Mouse (Mus musculus): ENCODE results near the gene Wdr25.

The Wdr25 gene

GRCm38 (mm10) chr12:108894432-108894816 is 993 bp downstream of the Wdr25 start:
- DNase-seq (ENCODE audit: inconsistent age in 2 of 2, low spot score in 1 of 2): no peak

DNA sequence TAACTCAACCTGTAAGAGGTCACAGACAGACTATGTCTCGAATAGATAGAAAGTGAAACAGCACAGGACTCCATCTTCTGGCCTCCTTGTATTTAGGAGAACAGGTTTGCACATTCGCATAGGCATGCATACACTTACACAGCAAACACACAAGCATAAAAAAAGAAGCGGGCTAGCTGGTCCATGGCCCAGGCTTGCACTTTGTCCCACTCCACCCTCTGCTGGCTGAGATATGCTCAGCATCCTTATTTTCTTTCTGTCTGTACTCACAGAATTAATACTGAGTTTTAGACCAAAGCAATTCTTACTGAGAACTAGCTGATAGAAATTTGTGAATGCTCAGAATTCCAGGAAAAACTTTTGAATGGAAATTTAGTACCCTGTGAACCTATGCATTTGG is 2.6 kb downstream of the Wdr25 start:
- peak; percentile 25 to 79 for DNase-seq (ENCODE audit: inconsistent age in 2 of 2, low spot score in 1 of 2)

DNA sequence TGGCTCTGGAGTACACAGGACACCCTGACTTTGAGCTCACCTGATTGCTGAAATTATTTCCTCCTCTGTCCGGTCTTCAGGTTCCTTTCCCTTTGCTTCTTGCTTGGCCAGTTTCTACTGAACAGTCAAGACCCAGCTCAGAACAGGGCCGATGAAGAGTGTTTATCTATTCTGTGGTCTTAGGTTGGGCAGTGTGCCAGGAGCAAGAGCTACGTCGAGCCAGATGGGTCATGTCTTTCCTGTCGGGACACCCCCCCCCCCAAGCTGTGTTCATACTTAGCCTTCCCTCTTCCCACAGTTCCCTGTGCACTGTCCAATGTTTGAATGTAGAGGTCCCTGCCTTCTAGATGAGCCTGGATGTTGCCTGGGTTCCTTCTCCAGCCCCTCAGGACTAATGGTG is 7.9 kb downstream of the Wdr25 start:
- DNase-seq (ENCODE audit: inconsistent age in 2 of 2, low spot score in 1 of 2): no peak

DNA sequence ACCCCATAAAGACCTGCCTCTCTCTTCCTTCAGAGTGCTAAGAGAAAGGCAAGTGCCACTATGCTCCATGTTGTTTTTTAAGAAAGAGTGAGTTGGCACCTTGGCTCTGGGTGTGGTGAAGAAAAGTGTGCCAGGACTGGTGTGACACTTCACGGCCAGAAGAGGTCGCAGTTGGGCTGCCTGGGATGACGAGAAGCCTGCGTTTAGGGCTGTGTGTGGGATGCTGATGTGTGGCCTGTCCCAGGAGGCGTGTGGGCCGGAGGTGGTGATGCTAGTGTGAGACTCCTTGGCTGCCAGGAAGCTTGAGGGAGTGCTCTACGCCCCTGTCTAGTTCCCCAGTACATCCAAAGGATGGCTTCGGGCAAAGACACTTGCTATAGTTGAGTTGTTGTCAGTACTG is 9.5 kb downstream of the Wdr25 start:
- DNase-seq (ENCODE audit: inconsistent age in 2 of 2, low spot score in 1 of 2): peak; percentile 44 to 82

DNA sequence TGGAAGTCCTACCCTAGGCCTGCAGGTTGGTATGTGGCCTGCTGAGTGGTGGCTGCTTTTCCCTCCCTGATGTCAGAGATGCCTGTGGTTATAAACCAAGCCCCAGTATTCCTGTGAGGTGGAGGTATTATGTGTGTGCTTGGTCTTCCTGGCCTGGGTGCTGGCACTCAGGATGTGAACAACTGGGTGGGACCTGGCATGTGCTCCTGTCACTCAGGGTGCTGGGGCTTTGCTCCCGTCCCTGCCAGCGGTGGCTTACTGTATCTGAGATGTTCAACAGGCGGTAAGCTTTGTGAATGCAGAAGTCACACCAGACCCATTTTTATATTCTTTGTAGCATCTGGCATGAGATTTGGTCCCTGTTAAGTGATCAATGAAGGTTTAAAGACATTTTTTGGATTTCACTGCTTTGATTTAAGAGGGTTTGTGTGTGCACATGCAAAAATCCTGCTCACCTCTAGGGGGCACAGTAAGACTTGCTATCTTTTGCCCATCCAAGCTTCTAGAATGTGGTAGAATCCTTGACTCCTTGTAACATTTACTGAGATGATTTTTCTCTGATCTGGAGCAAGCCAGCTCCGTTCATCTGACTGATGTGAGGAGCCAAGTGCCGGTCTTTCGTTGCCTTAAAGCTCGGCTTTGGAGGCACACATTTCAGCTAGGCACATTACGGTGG is 10.3 kb downstream of the Wdr25 start:
- peak; percentile 59 to 90 for DNase-seq (ENCODE audit: inconsistent age in 2 of 2, low spot score in 1 of 2)

DNA sequence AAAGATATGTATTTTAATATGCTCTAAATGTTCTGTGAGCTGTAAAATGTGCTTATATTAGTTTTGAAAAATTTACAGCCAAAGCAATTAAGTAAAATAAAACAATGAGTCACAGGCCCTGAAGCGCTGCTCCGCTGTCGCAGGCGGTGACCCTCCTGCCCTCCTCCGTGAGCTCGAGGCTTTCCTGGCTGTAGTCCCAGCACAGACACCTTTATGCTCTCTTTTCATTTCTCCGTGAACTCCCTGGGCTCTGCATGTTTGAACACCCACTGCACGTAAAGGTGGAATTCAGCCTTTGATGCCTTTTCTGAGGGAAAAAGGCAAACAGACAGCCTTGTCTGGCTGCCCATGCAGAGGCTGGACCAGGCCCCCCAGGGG is 10.8 kb downstream of the Wdr25 start:
- peak in 1 of 2 experiments; percentile 27 for DNase-seq (ENCODE audit: inconsistent age in 2 of 2, low spot score in 1 of 2)

GRCm38 (mm10) chr12:108905620-108906302 is 12.3 kb downstream of the Wdr25 start:
- no peak for DNase-seq (ENCODE audit: inconsistent age in 2 of 2, low spot score in 1 of 2)

- no peak for DNase-seq (ENCODE audit: inconsistent age in 2 of 2, low spot score in 1 of 2)
Measured at GRCm38 (mm10) chr12:108906398-108906797, 13.0 kb downstream of the Wdr25 start.

DNA sequence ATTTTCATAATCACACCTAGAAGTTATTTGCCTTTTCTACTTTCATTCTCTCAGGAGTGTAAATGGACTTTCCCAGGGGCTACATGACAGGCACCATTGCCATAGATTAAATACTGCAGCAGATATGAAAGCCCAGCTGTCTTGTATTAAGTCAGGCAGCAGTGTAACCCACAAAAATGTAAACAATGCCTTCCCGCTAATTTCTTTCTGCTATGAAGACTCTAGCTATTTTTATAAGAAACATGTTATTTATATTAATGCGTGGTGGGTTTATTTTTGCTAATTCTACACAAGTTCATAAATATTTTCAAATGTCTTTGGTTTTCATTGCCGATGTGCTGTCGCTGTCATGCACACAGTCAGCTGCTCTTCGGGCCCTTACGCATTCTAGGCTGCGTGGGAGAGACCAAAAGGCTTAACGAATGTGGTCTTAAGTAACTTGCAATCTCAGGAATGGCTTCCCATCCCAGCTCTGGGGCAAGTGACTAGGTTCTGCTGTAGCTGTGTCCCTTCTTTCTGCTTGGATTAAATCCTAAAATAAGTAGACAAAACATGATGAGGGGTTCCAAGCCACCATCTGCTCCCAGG is 16.5 kb downstream of the Wdr25 start:
- DNase-seq (ENCODE audit: inconsistent age in 2 of 2, low spot score in 1 of 2): no peak

DNA sequence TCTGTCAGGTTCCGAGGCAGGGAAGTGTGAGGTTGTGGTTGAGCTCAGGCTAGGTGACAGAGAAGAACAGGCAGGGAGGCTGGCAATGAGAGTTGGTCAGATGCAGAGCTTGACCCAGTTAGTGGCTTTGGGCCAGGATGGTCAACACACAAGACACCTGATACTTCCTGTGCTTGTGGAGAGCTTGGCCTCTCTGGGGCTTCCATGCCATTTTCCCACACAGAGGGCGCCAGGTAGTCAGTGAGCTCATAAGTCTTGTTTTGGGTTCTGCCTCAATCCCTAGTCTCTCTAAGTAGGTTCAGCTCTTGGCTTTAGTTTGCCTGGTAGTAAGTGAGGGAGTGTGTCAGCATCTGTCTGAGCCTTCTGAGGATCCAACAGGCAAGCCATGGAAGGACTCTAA is 19.0 kb downstream of the Wdr25 start:
- DNase-seq (ENCODE audit: inconsistent age in 2 of 2, low spot score in 1 of 2): no peak

DNA sequence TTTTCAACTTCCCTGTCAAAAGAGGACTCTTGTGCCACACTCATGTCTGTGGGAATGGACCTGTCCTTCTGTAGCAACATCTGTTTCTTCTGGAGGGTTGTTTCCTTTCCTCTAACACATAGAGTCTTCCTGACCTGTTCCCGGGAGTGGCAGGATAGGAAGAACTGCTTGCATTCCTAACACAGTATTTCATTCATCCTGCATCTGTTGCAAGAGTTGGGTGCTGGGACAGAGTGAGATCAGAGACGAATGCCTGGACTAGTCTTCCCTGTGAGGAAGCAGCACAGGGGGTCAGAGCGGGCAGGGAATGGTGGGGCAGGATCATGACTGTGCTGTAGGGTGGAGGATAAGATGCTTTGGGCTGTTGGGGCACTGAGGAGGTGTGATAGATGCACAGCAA is 20.8 kb downstream of the Wdr25 start:
- DNase-seq (ENCODE audit: inconsistent age in 2 of 2, low spot score in 1 of 2): no peak

DNA sequence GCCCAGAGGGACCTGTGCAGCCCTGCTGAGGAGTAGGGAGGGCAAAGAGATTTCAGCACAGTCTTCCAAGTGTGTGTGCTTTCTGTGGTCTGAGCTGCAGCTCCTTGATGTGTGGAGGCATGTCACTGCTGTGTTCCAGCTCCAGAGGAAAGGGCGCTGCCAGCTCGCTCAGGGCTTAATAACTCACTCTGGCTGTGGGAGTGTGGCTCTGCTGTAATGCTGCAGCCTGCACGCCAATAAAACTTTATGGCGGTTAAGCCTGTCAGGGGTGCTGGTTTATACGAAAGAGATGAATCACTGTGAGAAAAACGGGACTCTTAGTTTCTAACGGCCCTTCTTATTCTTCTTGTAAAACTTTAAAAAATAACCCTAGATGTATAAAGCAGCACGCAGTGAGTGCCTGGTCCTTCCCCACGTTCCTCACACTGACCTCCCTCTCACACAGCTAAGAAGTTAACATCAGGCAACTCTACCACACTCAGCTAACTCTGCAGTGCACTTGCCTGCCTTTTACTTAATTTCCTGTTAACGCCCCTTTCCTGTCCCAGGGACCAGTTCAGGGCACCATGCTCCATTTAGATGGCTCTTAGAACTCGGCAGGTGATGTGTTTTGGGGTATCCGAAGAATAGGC is 21.4 kb downstream of the Wdr25 start:
- no peak for DNase-seq (ENCODE audit: inconsistent age in 2 of 2, low spot score in 1 of 2)

DNA sequence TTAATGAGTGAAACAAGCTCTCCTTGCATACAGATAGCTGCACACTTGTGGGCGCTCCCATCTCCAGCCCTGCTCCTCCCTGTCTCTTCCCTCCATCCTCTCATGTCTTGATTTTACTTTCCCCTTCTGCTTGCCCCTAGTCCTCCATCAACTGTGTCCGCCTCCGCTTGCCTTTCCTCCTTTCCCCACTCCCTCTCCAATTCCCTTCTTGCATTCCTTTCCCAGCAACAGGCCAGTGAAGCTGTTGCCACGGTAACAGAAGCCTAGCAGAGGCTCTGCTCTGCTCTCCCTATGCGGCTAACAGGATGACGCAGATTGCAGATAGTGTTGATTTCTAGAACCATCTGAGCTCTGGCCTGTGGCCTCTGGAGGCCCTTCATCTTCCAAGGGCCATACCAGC is 22.5 kb downstream of the Wdr25 start:
- DNase-seq (ENCODE audit: inconsistent age in 2 of 2, low spot score in 1 of 2): no peak

DNA sequence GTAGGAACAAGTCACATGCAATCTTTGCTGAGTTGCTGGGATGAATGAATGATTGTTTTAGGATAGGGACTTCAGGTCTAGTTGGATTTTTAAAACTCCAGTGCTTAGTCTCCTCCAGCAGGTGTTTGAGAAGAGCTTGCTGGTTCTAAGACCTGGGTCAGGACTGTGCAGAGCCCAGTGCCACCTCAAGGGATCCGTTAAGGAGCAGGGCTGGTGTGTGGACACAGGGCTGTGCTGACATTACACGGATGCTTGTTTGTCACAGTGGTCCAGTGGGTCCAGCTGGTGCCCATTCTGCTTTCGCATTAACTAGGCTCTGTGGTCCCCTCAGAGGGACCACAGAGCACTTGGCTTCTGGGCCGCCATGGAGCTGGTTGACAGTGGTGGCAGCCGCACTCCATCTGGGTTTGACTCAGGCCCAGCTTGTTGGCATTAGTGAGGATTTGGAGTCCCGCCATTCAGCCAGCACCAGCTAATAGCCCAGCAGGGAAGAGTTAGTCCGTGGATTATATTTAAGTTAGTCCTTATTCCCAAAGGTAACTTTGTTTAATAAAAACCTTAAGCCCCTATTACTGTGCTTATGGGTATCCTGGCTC is 23.1 kb downstream of the Wdr25 start:
- no peak for DNase-seq (ENCODE audit: inconsistent age in 2 of 2, low spot score in 1 of 2)

GRCm38 (mm10) chr12:108917509-108917908 is 24.1 kb downstream of the Wdr25 start:
- DNase-seq (ENCODE audit: inconsistent age in 2 of 2, low spot score in 1 of 2): no peak

- no peak for DNase-seq (ENCODE audit: inconsistent age in 2 of 2, low spot score in 1 of 2)
Measured at GRCm38 (mm10) chr12:108918753-108919152, 25.3 kb downstream of the Wdr25 start.

DNA sequence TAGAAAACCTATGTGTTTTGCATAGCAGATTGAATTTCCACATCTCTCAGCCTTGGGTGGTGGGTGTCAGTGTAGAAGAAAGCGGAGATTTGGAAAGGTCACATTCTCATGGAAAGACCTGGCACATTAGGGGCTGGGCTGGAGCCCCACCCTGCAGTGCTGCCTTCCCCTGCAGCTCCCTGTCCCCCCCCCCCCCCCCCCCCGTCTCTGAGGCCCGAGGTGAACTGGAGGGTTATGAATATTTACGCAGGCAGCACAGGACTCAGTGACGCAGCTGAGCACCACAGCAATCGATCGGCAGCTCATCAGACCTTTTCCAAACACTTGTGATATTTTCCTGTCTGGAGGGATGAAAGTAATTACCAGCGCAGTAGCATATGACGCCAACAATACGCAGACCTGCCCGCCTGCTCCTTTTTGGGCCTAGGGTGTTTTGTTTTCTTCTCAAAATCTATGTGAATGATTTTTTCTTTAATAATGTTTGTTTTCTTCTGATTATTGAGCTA is 33.2 kb downstream of the Wdr25 start:
- no peak for DNase-seq (ENCODE audit: inconsistent age in 2 of 2, low spot score in 1 of 2)

DNA sequence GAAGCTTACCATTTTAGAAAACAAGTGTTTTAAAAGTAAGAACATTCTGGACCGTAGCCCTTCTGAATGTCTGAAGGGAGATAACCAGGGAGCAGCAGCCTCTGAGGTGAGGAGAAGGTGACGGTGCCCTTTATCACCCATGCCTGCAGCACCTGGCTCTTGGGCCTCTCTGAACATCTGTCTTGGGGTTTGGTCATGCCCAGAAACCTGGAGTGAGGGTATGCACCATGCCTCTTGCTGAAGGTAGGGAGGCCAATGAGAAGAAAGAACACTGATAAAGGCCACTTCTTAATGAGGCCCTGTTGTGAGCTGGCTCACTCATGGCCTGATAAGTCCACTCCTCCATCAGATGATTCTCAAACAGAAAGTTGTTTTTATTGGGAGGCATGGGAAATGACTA is 34.8 kb downstream of the Wdr25 start:
- DNase-seq (ENCODE audit: inconsistent age in 2 of 2, low spot score in 1 of 2): no peak

DNA sequence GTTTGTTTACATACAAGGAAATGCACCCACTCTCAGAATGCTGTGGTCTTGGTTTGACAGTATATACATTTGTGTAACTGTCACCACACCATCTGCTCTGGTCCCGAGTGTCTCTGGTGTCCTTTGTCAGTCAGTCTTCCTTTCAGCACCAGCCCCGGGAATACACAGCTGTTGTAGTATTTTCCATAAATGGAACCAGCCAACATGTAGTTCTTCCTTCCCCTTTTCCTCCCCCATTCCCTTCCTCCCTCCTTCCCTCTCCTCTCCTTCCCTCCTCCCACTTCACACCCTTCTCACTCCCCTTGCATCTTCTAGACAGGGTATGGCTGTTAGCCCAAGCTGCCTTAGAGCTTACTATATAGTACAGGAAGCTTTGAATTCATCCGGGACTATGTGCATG is 36.0 kb downstream of the Wdr25 start:
- DNase-seq (ENCODE audit: inconsistent age in 2 of 2, low spot score in 1 of 2): no peak

DNA sequence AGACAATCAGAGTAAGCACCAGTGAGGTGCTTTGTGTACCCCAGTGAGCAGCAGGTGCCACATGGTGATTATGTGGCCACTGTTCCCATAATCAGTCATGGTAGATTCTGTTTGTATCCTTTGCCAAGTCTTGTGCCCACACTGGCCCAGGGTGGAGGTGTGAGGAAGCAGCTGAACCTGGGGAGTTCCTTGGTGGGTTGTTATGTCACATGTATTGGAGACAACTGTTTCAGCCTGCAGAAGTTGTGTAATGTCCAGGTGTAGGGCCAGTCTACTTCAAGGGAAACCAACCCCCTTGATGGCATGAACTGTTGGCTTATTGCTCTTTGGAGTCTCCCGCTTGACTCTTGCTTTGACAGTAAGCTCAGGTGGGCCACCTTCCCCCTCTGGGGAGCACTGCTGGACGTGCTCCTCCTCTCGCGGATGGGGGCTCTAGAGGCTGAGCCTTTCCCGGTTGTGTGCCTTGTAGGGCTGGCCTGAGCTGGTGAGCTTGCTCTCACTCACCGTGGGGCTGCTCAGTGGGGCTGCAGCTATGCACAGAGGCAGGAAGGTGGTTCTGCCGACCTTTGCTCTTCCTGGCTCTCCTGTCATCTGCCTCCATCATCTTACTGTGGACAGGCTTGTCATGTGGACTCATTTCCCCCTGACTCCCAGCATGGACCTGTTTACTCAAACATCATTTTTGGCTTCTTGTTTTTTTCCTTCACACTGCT is 38.1 kb downstream of the Wdr25 start:
- DNase-seq (ENCODE audit: inconsistent age in 2 of 2, low spot score in 1 of 2): no peak

DNA sequence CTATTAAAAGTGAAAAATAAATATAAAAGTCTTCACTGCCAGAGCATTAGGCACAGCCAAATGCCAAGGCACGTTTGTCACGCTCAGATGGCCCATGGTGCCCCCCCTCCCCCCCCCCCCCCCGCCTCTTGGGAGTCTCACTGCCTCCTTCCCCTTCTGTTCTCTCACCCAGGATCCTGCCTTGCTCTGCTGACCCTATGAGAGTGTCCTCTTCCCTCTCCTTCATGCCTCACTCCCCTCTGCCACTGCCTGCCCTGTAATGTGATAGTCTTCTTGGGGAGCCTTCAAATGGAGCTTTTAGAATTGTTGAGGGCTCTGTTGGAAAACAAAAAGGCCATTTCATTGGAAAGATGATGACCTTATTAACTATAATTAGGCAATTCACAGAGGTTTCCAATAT is 38.7 kb downstream of the Wdr25 start:
- DNase-seq (ENCODE audit: inconsistent age in 2 of 2, low spot score in 1 of 2): no peak
